Mouse (Mus musculus): ENCODE measurements around the gene Pphln1.

The Pphln1 gene

DNA sequence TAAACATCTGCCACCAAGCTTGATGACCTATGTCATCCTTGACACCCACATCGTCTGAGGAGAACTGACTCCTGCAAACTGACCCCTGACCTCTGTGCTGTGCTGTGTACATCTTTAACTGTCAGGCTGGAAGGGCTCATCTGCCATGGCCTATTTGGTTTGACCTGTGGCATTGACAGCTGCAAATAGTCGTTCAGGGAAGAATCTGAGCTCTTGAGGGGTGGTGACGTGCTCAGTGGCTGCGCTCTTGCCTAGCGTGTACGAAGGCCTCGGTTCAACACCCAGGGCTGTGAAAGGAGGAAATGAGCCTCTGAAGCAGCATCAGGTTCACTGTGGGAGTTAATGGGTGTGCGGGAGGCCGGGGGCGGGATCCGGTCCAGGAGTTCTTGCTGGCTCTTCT is 35.7 kb downstream of the Pphln1 start:
- no peak for DNase-seq (ENCODE audit: low read depth, low spot score)

DNA sequence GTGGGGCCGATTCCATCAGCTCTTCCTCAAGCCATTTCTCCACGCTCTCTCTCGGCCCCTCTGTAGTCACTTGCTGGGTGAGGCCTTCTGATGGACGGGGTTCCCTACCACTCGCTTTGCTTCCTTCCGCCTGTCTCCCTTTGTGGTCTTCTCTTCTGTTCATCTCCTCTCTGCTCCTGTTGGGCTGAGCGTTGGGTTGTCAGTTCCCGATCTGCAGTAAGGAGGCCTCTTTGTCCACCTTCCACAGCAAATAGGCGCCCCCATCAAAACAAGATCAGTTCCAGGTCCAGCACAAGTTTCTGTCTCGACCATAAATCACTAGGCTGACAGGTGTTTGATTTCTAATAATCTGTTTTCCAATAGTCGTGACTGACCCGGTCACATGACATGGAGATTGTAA is 37.8 kb downstream of the Pphln1 start:
- no peak for DNase-seq (ENCODE audit: low read depth, low spot score)

- DNase-seq (ENCODE audit: low read depth, low spot score), result peak; percentile 76
Observed at GRCm38 (mm10) chr15:93438663-93439062, 40.5 kb downstream of the Pphln1 start.

GRCm38 (mm10) chr15:93442271-93442670 is 44.1 kb downstream of the Pphln1 start:
- DNase-seq (ENCODE audit: low read depth, low spot score), result peak; percentile 48

DNA sequence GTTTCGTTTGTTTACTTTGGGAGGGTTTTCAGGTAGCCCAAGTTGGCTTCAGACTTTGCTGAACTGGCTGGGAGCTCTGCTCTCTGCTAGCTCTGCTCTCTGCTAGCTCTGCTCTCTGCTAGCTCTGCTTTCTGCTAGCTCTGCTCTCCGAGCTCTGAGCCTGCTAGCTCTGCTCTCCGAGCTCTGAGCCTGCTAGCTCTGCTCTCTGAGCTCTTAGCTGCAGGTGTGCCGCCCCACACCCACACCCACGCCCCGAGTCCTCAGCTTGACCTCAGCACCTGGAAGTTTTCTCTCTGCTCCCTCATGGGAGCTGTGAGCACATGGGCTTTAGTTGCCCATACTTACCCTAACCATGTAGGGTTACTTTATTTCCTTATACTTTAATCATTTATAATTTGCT is 45.5 kb downstream of the Pphln1 start:
- no peak for DNase-seq (ENCODE audit: low read depth, low spot score)

- no peak for DNase-seq (ENCODE audit: low read depth, low spot score)
Observed at GRCm38 (mm10) chr15:93448862-93449261, 50.7 kb downstream of the Pphln1 start.

DNA sequence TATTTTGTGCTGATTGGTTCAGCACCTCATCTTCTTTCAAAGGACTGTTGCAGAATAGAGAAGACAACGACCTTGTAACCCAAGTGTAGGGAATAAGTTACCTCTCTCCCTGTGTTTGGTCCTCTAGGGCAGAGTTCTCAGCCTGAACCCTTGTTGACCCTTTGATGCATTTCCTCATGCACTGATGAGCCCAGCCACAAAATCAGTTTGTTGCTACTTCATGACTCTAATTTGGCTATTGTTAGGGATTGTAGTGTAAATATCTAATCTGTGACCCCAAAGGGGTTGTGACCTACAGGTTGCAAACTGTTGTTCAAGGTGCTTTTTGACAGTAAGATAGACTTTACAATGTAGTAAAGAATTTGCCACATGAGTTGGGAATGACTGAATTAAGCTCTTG is 55.1 kb downstream of the Pphln1 start:
- DNase-seq (ENCODE audit: low read depth, low spot score), result no peak

DNA sequence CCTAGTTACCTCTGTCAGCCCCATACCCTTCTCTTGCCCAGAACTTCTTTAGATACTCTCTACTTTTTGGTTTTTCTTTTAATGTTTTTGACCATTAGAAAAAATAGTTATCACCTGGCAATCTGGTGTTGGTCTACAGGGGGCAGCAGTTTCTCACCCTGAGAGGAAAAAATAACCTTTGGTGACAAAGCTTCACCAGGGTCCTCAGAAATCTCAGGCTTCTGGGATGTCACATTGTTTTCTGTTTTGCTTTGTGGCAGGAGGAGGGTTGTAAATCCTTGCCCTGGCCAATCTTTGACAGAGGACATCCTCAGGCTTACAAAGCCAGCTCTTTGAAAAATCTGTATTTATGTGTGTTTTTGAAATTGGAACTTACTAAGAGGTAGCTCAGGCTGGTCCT is 57.9 kb downstream of the Pphln1 start:
- peak; percentile 27 for DNase-seq (ENCODE audit: low read depth, low spot score)

DNA sequence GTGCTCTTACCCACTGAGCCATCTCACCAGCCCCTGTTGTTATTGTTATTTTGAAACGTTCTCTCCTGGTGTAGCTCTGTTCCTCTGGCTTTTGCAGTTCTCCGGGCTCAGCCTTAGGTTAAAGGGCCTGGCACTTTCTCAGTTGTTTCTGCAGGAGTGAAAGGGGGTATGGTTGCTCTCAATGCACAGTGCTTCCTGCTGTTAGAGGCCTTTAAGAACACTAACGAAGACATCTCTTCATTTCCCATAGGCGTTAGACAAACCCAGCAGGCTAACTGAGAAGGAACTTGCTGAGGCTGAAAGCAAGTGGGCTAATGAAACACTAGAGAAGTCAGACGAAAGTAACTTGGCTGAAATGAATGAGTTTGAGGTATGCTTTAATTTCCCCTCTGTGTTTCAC is 61.3 kb downstream of the Pphln1 start:
- no peak for DNase-seq (ENCODE audit: low read depth, low spot score)

- DNase-seq (ENCODE audit: low read depth, low spot score), result no peak
Observed at GRCm38 (mm10) chr15:93461066-93461465, 62.9 kb downstream of the Pphln1 start.

DNA sequence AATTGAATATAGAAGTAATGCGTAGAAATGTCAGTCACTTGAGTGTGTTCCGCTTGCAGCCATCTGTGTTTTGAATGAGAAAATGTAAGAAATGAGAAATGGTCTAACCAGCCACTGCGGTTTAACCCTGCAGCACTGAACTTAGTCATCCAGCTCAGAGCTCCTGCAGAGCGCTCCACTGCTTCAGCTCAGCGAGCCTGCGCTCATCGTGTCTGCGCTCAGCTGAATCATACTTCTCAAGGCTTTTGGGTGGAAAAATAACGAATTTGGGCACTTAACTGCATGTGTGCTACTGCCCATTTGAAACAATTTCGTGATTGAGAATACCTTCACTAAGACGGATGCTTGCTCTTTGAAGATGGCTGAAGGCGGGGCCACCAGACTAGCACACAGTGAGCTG is 73.5 kb downstream of the Pphln1 start:
- DNase-seq (ENCODE audit: low read depth, low spot score), result no peak

- DNase-seq (ENCODE audit: low read depth, low spot score), result no peak
Observed at GRCm38 (mm10) chr15:93472089-93472488, 73.9 kb downstream of the Pphln1 start.

DNA sequence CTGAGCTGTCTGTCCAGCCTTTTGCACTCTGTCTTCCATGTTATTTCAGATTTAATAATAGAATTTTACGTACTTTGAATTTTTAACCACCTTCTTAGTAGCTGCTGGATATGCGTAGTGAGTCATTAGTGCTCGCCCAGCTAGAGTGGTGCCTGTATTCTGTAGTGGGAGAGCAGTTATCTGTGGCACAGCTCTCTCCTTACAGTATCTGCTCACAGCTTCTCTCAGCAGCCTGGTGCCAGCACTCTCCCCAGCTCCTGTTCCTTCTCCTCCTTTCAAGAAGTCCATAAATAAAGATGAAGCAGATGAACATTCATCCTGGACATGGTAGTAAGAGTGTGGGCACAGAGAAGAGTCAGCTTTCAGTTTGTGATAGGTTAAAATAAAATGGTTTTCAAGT is 76.1 kb downstream of the Pphln1 start:
- DNase-seq (ENCODE audit: low read depth, low spot score), result no peak

DNA sequence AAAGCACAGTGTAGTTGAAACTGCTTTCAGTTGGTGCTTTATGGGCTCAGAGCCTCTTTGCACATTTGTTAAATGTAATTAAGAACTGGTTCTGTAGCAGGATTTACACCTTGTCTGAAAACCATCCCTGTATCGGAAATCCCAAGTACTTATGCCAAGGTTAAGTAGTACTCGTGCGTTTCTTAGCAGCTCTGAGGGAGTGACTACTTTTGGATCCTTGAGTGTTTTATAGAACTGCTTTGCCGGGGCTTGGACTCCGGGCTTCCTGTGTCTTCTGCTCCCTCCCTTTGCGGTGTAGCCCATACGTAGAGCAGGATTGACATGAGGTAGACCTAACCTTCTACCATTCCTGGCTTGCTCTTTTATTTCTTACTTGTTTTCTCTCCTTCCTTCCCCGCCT is 77.5 kb downstream of the Pphln1 start:
- DNase-seq (ENCODE audit: low read depth, low spot score), result no peak

DNA sequence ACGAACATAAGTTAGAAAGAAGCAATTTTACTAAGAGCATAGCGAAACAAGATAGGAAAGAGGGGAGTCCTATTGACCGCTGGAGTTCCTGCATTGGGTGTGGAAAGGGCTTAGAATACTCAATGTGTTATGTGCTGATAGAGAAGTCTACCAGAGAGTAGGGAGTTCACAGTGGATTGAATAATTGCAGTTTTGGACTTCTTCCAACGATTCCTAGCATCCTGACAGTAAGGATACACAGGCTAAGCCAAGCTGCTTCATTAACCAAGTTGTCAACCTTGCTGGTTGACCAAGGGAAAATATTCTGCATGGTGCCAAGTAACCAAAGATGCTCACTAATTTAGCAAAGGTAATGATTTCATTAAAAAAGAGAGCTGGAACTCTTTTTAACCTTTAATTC is 79.6 kb downstream of the Pphln1 start:
- no peak for DNase-seq (ENCODE audit: low read depth, low spot score)

DNA sequence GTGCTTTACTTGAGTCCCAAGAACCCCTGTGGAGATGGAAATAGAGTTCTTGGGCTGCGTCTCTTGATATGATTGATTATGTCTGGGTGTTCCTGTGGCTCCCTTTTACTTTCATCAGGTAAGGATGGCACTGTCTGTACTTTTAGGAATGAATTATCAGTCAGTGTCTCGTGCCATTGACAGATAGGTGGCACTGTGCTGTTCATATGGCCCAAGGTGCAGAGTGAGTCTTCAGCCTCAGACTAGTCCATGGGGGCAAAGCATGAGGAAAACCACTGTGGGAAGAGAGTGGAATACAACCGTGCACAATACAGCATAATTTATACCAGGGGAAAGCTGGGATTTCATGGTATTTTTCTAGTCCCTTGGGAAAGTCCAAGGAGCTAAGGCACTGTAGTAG is 80.5 kb downstream of the Pphln1 start:
- DNase-seq (ENCODE audit: low read depth, low spot score), result peak; percentile 7

GRCm38 (mm10) chr15:93479445-93479844 is 81.3 kb downstream of the Pphln1 start:
- DNase-seq (ENCODE audit: low read depth, low spot score), result peak; percentile 39

DNA sequence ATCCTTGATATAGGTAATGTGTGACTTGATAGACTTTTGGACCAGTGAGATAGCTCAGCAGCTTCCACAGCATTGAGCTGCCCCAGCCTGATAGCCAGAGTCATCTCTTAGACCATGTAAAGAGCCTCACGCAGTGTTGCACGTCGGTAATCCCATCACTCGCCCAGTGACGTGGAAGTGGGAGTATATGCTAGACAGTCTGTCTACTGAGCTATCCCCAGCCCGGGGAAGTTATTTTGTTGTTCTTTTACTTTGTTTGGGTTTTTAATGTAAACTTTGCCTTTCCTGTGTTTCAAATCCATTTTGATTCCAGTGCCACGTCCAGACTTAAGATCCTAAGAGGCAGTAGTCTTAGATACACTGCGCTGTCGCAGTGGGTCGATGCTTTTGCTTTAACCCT is 83.0 kb downstream of the Pphln1 start:
- no peak for DNase-seq (ENCODE audit: low read depth, low spot score)

DNA sequence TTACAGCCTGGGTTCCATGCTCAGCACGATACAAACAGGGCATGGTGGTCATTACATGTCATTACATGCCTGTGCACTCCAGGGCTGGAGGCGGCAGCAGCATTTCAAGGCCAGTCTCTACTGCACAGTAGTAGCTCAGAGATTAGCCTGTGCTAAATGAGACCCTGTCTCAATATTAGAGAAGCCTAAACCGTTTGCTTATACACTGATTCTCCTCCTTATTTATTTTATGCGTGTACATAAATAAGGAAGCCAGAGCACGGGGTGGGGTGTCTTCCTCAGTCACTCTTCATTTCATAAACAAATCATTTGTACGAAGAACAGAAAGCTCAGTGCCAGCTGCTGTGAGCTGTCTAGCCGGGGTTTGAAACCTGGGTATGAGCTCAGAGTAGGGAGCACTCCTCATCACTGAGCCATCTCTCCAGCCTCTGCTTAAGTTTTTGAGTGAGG is 86.1 kb downstream of the Pphln1 start:
- DNase-seq (ENCODE audit: low read depth, low spot score), result peak; percentile 16

DNA sequence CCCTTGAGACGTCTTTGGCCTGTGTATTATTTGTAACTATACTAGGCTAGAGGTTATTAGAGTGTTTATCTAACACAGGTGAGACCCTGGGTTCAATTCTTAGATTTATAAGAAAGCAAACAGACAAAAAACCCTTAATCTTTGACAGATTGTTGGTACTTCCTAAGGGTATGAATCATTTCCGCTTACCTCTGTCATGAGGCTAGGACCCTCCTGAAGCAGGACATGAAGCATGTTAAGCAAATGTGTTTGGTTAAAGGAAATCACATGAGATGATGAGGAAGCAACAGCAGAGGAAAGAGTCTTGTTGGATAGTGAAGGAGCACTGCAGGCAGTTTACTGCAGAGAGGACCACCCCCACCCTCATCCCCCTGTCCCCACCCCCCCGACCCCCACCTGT is 87.1 kb downstream of the Pphln1 start:
- DNase-seq (ENCODE audit: low read depth, low spot score), result no peak

- no peak for DNase-seq (ENCODE audit: low read depth, low spot score)
Observed at GRCm38 (mm10) chr15:93486066-93486465, 87.9 kb downstream of the Pphln1 start.

- DNase-seq (ENCODE audit: low read depth, low spot score), result no peak
Observed at GRCm38 (mm10) chr15:93489597-93489996, 91.4 kb downstream of the Pphln1 start.

GRCm38 (mm10) chr15:93494700-93495099 is 96.5 kb downstream of the Pphln1 start:
- no peak for DNase-seq (ENCODE audit: low read depth, low spot score)

- DNase-seq (ENCODE audit: low read depth, low spot score), result no peak
Observed at GRCm38 (mm10) chr15:93499866-93500265, 101.7 kb downstream of the Pphln1 start.

- no peak for DNase-seq (ENCODE audit: low read depth, low spot score)
Observed at GRCm38 (mm10) chr15:93502703-93503102, 104.6 kb downstream of the Pphln1 start.
